Comparison of ENCODE assay signal across 7 mouse cellular contexts in genomic region chr5:75044310-75044904, GRCm38 (mm10). TPM values are rescaled to one million over a fixed set of nuclear protein-coding genes. Genes with fewer than 3 reads are reported as not detected.
DNase-seq lines count a peak whose midpoint lies in the region; ATAC-seq and TF ChIP-seq lines count a peak whose summit lies in the region.

Gene Chic2 (minus strand): TSS chr5:75044774.

- H3K79me2 ChIP-seq in heart, adult 2 months (replicated peaks; ENCODE audit: control insufficient read depth, insufficient read depth, low read length): peaks cover 9% of the 10 kb centered on the region

- H3K9me3 ChIP-seq in embryonic facial prominence, embryonic 12.5 days: no peaks in the 10 kb centered on the region
- no peaks in the 10 kb centered on the region for H3K9me3 ChIP-seq in limb, embryonic 13.5 days
- H3K9me3 ChIP-seq in midbrain, embryonic 15.5 days: no peaks in the 10 kb centered on the region

- no peak for TF ChIP-seq EP300 in heart, adult 2 months (IDR thresholded peaks at IDR 0.05; ENCODE audit: insufficient read depth, low read depth, low read length)

- peaks cover 3% of the 10 kb centered on the region; the same call in 1 of the 2 replicates for H3K36me3 ChIP-seq in embryonic facial prominence, embryonic 12.5 days
- H3K36me3 ChIP-seq in heart, adult 2 months (ENCODE audit: control insufficient read depth, insufficient read depth, low read length): peaks cover 15% of the 10 kb centered on the region
- peaks cover 8% of the 10 kb centered on the region; the same call in 1 of the 2 replicates for H3K36me3 ChIP-seq in limb, embryonic 13.5 days
- H3K36me3 ChIP-seq in midbrain, embryonic 15.5 days (replicated peaks): no peaks in the 10 kb centered on the region

- intact Hi-C loops in heart, adult 2 months (cut with DNase I): loop anchor here (5.0 to 10.0 kb wide), 2 partner anchors 250 to 512 kb away; partner anchors contain the start of gene Scfd2

- peak; percentile 90 for DNase-seq in adrenal gland, postnatal 25 days
- peak; percentile 92 to 94 for DNase-seq in heart, adult 2 months
- peak; percentile 79 to 80 for DNase-seq in kidney, adult 8-10 months
- DNase-seq in spleen, adult 18-20 months: peak; percentile 72 to 82

- H3K27me3 ChIP-seq in embryonic facial prominence, embryonic 12.5 days: no peaks in the 10 kb centered on the region
- H3K27me3 ChIP-seq in heart, adult 2 months (ENCODE audit: control insufficient read depth, insufficient read depth, low read length): no peaks in the 10 kb centered on the region
- no peaks in the 10 kb centered on the region for H3K27me3 ChIP-seq in limb, embryonic 13.5 days
- peaks cover 16% of the 10 kb centered on the region; the same call in 1 of the 2 replicates for H3K27me3 ChIP-seq in midbrain, embryonic 15.5 days (replicated peaks)

- peak; percentile 89 for ATAC-seq in embryonic facial prominence, embryonic 12.5 days (ENCODE audit: insufficient number of reproducible peaks, insufficient read depth, low FRiP score, low TSS enrichment)
- ATAC-seq in limb, embryonic 13.5 days (ENCODE audit: low FRiP score, low read depth): peak; percentile 91
- peak; percentile 94 for ATAC-seq in midbrain, embryonic 15.5 days (replicated peaks)

- TF ChIP-seq CTCF in heart, adult 2 months (IDR thresholded peaks at IDR 0.05): no peak

- under 1% methylated on average over 66 of the region's 90 CpGs for WGBS in embryonic facial prominence, embryonic 12.5 days
- WGBS in heart, adult 2 months: under 1% methylated on average over 59 of the region's 90 CpGs
- WGBS in limb, embryonic 13.5 days: under 1% methylated on average over 52 of the region's 90 CpGs
- WGBS in midbrain, embryonic 15.5 days: under 1% methylated on average over 69 of the region's 90 CpGs

- peak; percentile 49 for TF ChIP-seq POLR2A in heart, adult 2 months (IDR thresholded peaks at IDR 0.05; ENCODE audit: insufficient read depth, low read depth, low read length)

- peak within 1 kb of the TSS; percentile 80 for H3K4me2 ChIP-seq in embryonic facial prominence, embryonic 12.5 days (replicated peaks)
- H3K4me2 ChIP-seq in limb, embryonic 13.5 days (replicated peaks): peak within 1 kb of the TSS; percentile 90
- H3K4me2 ChIP-seq in midbrain, embryonic 15.5 days: peak within 1 kb of the TSS; percentile 78

- H3K4me1 ChIP-seq in embryonic facial prominence, embryonic 12.5 days: peaks cover 7% of the 10 kb centered on the region
- H3K4me1 ChIP-seq in heart, adult 2 months (ENCODE audit: control insufficient read depth, insufficient read depth, low read length): peaks cover 8% of the 10 kb centered on the region
- H3K4me1 ChIP-seq in limb, embryonic 13.5 days: peaks cover 16% of the 10 kb centered on the region
- H3K4me1 ChIP-seq in midbrain, embryonic 15.5 days: peaks cover 18% of the 10 kb centered on the region

- H3K9ac ChIP-seq in embryonic facial prominence, embryonic 12.5 days: peak within 1 kb of the TSS; percentile 99
- H3K9ac ChIP-seq in heart, adult 2 months (ENCODE audit: low read depth, low read length): peak within 1 kb of the TSS; percentile 99
- H3K9ac ChIP-seq in limb, embryonic 13.5 days: peak within 1 kb of the TSS; percentile 99
- peak within 1 kb of the TSS; percentile 90 for H3K9ac ChIP-seq in midbrain, embryonic 15.5 days

- H3K4me3 ChIP-seq in embryonic facial prominence, embryonic 12.5 days: peak within 1 kb of the TSS; percentile 96
- H3K4me3 ChIP-seq in heart, adult 2 months: peak within 1 kb of the TSS; percentile 98
- H3K4me3 ChIP-seq in limb, embryonic 13.5 days: peak within 1 kb of the TSS; percentile 98
- peak within 1 kb of the TSS; percentile 80 for H3K4me3 ChIP-seq in midbrain, embryonic 15.5 days

- H3K27ac ChIP-seq in embryonic facial prominence, embryonic 12.5 days: peak within 1 kb of the TSS; percentile 85
- H3K27ac ChIP-seq in heart, adult 2 months: peak within 1 kb of the TSS; percentile 93
- H3K27ac ChIP-seq in limb, embryonic 13.5 days: peak within 1 kb of the TSS; percentile 83
- H3K27ac ChIP-seq in midbrain, embryonic 15.5 days: peak within 1 kb of the TSS; percentile 85

RNA-seq across cellular contexts. Expression of gene Chic2, which starts in this region (rescaled TPM):
- total RNA-seq in adrenal gland, postnatal 25 days (2021): 29.6 and 30.8 TPM in 2 replicates
- polyA plus RNA-seq in embryonic facial prominence, embryonic 12.5 days (2016; fragmentation: Nextera tagmentation; extraction: Ambion mirVana): 50.1 and 51.8 TPM in 2 replicates
- total RNA-seq in heart, adult 2 months (2021): 10 to 100 TPM; 16.8 to 19.2 TPM
- polyA plus RNA-seq in heart, adult 2 months (2012; rRNA removed): 3.7 and 8.6 TPM in 2 replicates
- polyA plus RNA-seq in limb, embryonic 13.5 days (2015; fragmentation: Nextera tagmentation; extraction: Ambion mirVana): 30.5 and 35.2 TPM in 2 replicates
- 27.5 and 30.3 TPM in 2 replicates for polyA plus RNA-seq in midbrain, embryonic 15.5 days (2015; fragmentation: Nextera tagmentation; extraction: Ambion mirVana)

Comparison
In these comparisons a context has a peak if more than half of its experiments do, and no peak if none do; other contexts are left out.
1. Peak in every context shown above with its lines: DNase-seq, ATAC-seq, H3K4me3 ChIP-seq and H3K27ac ChIP-seq.